Mouse (Mus musculus): ENCODE data around the gene Gen1. TPM values are rescaled to one million over a fixed set of nuclear protein-coding genes. Genes with fewer than 3 reads are reported as not detected.
A peak's percentile ranks its signal among the peaks of the same experiment; 100 is the strongest.

Gen1 gene
- polyA plus RNA-seq, 3 experiments from 2014 or later = 1.4 to 10.4 (median 1.7) TPM

DNA sequence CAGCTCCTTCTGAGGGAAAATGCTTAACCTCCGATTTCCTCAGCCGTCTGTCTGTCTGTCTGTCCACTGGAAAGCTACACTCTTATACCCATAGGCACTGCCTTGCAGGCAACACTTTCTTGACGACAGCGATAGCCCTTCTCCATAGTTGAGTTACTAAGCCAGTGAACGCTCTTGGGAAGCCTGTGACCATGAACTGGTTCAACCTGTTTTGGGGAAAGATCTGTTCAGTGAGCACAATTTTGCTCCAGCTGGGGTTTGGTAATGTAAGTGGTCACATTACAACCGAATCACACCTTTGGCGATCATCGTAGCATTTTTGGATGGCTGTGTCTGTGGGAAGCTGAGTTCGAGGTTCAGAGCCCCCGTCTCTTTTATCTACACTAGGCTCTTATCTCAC is 42.5 kb downstream of the Gen1 start:
- no peak for ATAC-seq

DNA sequence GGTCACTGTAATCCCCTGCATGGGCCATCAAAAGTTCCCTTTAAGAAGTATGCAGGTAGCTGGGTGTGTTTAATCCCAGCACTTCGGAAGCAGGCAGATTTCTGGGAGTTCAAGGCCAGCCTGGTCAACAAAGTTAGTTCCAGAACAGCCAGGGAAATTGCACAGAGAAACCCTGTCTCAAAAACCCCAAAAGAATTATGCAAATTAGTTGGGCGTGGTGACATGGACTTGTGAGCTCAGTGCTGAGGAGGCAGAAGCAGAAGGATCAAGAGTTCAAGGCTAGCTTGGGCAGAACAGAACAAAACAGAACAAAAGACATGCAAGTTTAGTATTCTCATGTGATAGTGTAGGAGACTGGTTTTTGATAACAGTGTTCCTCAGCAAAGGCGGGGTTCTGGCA is 43.0 kb downstream of the Gen1 start:
- no peak for ATAC-seq

DNA sequence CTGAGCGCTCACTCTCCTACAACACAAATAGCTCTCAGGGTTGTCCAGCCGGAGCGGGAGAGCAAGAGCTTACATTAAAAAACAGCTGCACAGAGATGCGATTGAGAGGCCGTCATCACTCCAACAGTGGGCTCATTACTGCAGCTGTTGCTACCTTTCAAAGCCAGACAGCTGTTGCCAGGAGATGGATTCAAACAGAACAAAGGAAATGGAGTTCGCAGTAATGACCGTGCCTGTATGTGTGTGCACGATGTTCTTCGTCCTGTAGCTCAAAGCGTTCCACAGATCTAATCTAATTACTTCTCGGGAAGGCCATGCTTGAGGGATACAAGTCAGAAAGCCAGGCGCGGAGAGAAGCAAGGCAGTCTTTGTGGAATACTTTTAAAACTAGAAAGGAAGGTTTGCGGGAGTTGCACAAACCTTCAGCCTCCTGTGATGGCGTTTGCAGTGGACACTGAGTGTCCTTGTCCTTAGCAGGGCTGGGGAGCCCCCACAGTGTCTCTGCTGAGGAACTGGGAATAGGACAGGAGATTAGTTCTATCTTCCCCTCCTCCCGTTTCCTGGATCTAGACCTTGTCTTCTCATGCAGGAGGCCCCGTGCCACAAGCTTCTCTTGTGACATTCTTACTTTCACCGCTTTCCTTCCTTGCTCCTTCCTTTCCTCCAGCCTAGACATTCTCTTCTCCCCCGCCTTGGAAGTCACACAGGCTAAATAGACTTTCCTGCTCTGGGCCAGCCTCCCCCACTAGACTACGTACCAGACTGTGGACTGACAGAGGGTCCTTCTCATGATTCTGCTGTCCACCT is 43.9 kb downstream of the Gen1 start:
- no peak for ATAC-seq

DNA sequence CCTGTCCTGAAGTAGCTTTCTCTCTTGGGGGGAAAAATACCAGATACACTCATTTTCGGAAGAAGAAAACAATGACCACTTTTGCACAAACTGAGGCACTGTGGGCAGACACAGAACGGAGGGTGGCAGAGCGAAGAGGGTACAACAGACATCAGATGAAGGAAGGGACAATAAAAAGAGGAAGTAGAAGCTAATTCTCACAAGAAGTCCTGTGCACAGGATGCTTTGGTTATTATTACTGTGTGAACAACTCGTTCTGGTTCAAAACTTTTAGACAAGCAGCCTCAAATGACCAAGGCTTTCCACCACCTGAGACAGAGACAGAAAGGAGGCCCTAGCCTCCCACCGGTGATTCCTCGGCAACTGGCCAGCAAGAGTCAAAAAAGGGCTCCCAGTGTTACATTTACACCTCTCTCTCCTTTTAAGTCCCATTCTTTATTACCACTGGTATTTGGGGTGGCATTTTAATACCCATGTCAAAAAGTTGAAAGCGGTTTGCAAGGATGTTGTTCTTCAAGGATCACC is 47.8 kb downstream of the Gen1 start:
- no peak for ATAC-seq

DNA sequence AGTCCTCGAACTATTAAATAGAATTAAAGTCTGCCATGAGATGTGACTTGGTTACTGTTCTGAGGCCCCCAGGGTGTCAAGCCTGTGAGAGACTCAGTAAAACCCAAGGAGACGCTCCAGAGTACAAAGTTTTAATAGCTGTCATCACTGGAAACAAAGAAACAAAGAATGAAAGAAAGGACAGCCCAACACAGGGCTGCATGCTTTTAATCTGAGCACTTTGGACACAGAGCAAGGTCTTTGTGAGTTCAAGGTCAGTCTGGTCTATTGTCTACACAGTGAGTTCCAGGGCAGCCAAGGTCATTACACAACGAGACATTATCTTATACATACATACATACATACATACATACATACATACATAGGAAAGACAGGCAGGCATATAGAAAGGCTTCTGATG is 49.1 kb downstream of the Gen1 start:
- no peak for ATAC-seq

DNA sequence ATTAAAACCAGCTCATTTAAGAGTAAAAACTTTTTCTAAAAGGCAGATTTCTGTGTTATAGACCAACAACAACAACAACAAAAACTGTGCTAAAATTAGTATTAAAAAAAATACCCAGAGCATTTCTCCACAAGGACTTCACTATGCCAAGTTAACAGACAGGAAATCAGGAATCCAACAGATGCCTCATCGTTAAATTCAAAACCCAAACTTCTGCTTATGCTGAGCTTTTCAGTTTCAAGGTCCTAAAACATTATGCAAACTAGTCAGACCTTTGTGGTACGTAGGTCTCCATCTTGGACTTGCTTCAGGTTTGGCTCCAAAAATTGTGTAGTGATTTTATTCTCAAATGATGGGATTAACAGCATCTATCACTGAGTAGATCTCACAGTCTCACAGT is 50.0 kb downstream of the Gen1 start:
- no peak for ATAC-seq

DNA sequence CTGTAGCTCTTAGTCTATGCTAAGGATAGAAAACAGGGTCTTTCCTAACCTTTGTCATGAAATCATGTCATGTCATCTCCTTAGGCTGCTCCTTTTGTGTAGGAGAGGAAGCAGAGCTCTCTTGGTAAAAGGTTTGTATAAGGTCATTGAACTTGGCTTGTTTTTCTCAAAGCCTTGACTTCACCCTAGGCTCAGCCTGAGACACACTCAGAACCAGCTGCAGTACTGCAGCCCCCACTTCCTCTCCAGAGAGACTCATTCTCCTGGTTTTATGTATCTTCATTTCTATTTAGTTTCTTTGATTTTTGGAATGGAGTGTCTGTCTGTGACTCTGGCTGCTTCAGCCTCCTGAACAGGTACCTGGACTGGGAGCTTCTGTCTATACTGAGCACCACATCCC is 50.8 kb downstream of the Gen1 start:
- peak; percentile 13 for ATAC-seq

DNA sequence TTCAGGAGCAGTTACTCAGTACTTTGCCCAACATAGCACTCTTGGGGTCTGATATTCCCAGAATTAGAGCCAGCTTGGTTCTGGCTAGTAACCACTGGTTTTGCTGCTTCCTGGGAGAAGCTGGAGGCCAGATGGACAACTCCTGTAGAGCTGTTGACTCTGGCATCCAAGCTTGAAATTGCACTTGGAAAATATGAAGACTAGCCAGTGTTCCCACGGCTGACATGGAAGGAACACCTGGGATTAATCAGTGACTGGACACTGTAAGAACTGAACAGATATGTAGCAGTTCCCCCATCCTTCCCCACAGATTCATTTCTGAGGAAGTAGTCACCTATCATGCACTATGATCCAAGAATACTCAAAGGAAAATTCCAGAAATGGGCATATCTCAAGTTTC is 52.7 kb downstream of the Gen1 start:
- ATAC-seq = no peak

DNA sequence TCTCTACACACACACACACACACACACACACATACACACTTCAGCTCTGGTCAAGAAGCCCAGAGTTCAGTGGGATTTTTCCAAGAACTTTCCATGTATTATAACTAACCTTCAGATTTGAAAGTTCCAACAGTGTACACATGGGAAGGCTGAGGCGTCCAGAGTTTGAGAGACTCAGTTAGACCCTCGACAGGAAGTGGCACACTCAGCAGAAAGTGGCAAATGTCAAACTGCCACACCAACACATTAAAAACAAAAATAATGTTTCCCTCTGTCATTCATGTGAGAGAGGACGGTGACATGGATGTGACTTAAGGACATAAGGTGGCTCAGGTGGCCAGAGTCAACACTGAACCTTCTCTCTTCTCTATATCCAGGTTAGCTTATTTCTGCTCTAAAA is 55.2 kb downstream of the Gen1 start:
- peak; percentile 72 for ATAC-seq

DNA sequence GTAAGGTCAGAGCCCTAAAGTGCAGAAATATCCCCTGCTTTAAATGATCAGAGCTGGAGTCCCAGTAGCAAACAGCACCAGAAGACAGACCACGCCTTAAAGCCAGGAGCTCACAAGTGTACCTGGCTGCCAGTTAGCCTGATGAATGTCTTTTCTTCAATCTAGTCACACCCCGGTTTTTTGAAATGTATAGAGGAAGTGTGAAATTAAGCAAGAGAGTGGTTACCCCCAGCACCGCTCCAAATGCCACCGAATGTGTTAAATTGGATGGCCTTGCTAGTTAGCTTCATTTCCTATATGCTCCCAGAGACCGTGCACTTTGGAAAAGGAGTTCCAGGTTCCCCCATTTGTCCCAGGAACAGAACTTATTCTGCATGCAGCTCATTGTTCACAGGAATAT is 56.0 kb downstream of the Gen1 start:
- peak; percentile 25 for ATAC-seq

DNA sequence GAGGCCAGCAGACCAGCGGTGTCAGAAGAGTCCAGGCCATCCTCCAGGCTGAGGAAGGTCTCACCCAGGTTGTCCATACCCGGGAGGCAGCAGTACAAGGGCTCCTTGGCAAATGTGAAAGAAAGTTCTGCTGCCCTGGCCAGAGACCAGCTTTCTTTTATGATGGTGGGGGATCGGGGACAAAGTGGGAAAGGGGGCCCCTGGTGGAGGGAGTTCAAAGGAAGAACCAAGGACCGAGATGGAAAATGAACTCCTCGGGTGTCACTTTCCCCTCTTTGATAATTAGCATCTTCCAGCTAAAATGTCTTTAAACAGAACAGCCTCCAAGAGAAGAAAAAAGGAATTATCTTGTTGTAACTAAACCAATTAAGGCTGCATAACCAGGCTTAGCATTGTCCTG is 56.7 kb downstream of the Gen1 start, which contains the start of gene Msgn1:
TSS of gene Msgn1 (minus strand) at position 101 of the 400 bp plus-strand sequence.
- ATAC-seq = no peak

DNA sequence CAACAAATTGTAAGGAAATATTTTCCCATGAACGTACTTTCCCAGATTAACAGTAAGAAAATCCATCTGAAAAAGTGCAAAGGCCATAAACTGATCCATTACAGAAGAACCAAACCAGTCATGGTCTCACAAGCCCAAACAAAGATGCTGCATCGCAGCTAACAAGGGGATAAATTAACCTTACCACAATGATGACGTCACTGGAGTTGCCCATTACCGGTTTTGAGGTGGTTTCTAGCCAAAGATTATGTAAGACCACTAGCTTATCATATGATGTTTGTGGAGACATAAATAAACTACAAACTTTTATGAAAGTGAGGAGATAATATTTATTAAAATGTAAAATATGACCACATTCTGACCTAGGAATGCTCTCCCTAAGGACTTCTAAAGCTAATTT is 59.3 kb downstream of the Gen1 start:
- ATAC-seq = no peak

DNA sequence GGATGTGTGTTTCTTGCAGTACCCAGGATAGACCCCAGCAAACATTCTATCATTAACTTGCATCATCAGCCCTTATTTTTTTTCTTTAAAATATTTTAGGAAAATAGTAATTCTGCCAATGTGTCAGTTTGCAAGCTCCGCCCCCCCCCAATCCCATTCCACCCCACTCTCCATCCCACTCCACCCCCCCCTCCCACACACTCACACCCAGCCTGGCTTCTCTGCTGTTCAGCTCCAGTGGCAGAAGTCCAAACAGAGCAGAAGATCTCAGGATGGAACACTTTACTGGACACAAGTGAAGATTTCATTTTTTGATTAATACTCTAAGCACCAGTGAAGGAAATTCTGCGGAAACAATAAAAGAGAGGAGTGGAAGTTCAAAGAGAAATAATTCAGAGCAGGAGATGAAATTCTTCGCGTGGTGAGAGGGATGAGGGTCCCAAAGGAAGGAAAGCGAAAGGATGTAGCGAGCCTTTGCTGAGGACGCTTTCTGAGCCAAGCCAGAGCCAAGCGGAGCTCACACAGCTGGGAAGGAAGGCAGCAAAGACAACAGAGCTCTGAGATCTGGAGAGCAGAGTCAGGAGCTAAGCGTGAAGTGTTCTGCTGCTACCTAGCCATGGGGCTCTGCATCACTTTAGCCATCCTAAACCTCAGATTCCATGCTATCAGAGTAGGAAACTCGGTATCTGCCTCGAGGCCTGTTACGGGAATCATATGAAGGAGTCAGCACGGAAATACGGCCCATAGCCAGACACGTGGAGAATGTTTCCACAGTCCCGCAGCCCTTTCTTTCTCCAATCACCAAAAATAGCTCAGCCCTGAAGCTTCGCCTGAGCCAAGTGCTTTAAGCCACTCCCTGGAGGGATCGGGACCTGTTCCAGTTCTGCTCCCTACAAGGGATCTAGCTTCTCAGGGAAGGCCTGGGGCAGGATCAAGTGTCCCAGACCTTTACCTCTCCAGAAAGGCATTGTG is 61.6 kb downstream of the Gen1 start:
- no peak for ATAC-seq

DNA sequence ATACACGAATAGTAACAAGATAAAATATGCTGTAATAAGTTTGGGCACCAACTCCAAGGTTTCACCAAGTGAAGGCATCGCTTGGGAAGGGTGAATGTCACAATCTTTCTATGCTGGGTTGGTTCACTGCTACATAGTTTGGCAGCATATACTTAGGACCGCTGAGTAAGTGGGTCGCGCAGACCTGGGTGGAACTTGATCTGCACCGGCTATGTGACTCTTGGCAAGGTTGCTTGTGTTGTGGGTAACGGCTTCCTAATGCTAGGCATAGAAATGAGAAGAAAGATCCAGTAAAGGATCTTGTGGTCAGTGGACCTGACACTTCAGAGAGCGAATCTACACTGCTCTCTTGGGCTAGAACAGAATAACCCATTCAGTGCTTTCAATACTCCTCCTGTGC is 63.1 kb downstream of the Gen1 start:
- ATAC-seq = no peak

DNA sequence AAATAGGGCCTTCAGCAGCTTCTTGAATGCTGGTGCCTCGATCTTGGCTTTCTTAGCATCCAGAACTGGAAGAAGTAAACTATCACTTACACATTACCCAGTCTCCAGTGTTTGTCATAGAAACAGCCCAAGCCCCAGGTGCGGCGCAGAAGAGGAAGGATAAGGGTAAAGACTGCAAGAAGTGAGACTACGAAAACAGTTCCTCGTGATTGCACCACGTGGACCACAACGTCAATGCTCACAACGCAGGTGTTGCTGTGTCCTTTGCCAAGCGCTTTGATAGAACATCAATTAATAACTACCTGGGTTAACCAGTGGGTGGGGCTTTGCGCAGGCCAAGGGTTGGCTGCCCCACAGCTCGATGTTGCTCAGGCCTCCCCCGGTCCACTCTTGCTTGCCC is 64.9 kb downstream of the Gen1 start:
- ATAC-seq = no peak

DNA sequence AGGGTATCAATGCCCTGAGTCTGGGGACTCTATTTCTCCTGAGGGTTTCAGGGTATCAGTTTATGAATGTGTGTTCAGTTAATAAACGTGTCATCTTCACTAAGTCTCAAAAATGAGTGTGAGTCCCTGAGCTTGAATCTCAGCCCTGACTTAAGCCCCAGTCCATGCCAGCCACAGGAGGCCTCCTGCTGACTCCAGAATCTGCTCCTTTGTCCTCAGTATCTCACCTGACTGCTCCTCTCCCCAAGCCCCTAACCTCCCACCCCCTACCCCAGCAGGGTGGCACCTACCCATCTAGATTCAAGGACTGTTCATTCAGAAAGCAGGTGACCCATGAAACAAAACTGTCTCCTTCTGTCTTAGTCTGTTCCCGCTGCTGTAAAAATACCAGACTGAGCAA is 67.0 kb downstream of the Gen1 start:
- no peak for ATAC-seq

DNA sequence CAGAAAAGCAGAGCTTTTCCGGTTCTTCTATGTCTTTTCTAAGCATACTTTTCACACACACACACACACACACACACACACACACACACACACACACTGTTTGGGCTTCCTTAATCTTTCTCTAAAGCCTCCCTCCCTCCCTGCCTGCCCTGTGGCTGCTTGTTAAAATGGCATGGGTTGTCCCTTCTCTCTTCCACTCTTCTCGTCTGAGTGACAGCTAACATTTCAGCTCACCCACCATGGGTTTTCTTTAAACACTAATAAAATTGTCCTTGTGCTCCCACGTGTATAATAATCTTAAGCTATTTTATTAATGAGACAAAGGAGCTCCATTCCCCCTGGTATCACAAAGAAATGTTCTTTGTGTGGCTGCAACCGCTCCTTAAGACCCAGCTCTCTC is 67.6 kb downstream of the Gen1 start:
- ATAC-seq = no peak

DNA sequence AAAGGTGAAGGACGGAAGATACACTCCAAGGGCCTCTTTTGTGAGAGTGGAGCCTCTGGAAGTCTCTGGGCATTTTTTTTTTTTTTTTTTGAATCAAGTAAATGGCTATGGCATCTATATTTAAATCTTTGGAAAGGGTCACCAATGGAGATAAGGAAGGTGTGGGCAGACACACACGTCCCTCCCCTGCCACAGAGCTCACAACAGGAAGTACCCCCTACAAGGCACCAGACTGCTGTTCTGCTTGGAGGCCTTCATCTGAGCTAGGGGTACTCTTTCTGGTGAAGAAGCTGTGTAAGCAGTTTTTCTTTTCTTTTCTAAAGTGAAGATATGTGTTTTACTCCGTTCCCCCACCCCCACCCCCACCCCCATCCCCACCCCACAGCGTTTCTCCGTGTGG is 68.8 kb downstream of the Gen1 start:
- no peak for ATAC-seq

DNA sequence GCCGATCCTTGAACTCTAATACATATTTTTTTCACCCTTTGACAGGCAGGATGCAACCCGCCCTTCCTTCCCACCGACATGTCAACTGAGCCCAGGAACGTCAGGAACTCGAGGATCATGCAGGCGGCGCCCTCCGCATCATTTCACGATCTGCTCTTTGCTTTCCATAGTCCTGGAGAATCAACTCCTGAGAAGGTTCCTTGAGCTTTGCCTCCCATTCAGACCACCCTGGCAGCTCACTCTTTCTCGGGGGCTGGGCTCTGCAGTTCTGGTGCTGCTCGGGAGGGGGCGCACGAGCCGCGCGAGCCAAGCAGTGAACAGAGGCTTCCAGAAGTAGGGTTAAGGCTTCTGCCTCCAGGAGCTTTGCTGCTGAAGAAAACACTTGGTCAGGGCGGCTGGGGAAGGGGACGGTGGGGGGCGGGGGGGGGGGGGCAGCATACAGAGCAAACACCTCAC is 69.4 kb downstream of the Gen1 start:
- peak; percentile 90 for ATAC-seq

DNA sequence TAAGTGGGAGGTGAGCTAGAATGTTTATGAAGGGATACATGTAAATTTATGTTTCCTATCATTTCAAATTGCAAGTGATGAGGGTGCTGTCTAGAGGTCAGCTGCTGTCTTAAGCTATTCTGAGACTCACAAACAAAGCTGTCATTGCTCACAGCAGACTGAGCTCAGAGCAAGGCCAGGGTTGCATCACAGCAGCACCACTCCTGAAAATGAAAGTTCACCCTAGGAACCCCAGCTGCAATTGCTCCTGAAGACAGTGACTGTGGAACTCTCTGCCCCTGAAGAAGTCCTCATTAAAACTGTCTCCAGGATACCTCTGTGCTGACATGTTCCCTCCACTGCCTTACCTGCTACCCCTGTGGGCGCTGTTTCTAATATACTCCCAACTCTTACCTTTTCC is 70.6 kb downstream of the Gen1 start:
- no peak for ATAC-seq

Data from inflammation-experienced regulatory T-cells, adult 6 months (primary cell).